Mouse (Mus musculus) CD4-positive helper T cell, adult 2 months (primary cell): ENCODE data around the gene Odc1.
A peak's percentile ranks its signal among the peaks of the same experiment; 100 is the strongest.
"Not testable (repeated sequence)": the region's sequence is repeated elsewhere in the genome, so short reads cannot be mapped to it uniquely, and the experiment has no call there.

Source experiments
- DNase-seq: peaks from one replicate; pipeline ENCODE4 v3.0.0-alpha.2; 2012; ENCODE audit warnings: low read depth, missing footprints, low spot score

The Odc1 gene

DNA sequence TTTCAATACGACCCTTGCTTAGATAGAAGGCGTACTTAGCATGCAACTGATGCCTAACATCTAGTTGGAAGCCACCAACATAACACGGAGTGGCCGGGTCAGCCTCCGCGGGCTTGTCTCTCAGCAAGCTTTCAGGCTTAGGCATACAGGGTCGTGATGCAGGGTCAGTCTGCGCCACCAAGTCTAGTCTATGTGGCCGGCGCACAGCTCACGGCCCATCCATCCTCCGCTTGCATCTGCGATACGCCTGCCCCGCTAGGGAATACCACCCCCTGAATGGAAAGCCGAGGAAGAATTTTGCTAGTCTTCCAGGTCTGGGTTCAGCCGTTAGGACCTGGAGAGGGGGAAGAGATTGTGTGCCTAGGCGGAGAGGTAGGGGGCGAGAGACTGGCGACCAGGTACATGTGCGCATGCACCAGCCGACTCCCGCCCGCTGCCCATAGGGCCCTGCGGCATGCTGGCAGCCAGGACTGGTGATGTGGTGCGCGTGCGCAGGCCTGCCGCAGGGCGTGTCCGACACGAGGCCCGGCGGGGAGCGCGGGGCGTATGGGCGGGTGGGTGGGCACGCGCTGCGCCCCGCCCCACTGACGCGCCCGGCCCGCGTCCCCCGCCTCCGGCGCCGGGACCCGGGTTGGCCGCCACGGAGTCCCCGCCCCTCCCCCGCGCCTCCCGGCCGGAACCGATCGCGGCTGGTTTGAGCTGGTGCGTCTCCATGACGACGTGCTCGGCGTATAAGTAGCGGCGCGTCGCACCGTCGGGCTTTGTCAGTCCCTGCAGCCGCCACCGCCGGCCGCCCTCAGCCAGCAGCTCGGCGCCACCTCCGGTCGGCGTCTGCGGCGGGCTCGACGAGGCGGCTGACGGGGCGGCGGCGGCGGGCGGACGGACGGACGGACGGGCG is at the start of gene Odc1:
TSS of gene Odc1 (plus strand) at position 586 of the 898 bp plus-strand sequence.
- peak; percentile 98 for DNase-seq

DNA sequence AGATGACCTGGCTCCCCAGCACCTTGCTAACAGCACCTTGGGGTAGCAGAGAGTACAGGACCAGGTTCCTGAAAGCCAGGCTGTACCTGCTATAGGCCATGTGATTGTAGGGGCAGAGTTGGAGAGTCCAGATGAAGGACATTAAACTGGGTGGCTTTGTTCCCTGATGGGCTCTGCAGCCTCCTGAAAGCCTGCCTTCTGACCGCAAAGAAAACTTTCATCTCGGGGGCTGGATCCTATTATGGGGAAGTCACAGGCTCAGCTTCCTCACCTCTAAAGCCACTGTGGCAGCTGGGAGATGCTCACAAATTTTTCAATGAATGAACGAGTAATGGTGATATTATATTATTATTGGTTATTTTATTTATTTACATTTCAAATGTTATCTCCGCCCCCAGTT is 49.8 kb upstream of the Odc1 start:
- DNase-seq = no peak

DNA sequence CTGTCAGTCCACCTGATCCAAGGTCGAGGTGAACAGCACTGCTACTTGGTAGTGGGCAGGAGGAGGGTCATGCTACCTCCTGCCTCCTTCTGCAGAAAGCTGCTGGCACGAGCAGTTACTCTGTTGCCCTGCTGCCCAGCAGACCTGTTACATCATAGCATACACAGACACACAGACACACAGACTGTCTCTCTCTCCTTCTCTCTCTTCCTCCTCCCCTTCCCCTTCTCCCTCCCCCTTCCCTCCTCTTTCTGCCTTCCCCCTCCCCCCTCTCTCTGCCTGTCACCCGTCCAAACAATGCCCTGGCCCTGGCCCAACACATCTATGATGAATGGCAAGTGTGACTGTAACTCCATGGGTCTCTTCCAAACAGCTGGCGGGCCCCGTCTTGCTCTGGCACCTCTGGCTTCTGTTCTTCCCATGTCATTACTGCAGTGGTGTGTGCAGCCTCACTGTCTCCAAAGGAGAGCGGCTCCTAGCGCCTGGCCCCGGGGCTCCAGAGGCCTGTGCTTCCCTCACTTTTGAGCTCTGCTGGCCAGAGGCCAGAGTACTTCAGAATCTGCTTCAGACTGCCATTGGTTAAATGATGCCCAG is 48.6 kb upstream of the Odc1 start:
- no peak for DNase-seq

DNA sequence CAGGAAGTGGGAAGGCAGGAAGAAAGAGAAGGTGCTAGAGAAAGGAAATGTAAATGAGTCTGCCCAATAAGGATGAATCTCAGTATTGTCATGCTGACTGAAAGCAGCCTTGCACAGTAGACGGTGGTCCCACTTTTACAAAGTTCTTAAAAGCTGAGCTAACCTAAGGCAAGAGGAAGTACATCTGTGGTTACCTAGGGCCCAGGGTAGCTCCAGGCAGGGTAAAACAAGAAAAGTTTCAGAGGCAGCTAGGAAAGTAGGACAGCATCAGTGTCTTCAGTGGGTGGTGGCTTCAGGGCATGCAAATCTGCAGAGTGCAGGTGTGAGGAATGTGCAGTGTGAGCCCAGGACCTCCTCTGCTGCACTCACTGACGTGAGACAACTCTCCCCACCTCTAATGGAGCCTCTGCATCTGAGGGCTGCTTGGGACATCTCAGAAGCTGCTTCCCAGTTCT is 38.9 kb upstream of the Odc1 start:
- DNase-seq = peak; percentile 45

DNA sequence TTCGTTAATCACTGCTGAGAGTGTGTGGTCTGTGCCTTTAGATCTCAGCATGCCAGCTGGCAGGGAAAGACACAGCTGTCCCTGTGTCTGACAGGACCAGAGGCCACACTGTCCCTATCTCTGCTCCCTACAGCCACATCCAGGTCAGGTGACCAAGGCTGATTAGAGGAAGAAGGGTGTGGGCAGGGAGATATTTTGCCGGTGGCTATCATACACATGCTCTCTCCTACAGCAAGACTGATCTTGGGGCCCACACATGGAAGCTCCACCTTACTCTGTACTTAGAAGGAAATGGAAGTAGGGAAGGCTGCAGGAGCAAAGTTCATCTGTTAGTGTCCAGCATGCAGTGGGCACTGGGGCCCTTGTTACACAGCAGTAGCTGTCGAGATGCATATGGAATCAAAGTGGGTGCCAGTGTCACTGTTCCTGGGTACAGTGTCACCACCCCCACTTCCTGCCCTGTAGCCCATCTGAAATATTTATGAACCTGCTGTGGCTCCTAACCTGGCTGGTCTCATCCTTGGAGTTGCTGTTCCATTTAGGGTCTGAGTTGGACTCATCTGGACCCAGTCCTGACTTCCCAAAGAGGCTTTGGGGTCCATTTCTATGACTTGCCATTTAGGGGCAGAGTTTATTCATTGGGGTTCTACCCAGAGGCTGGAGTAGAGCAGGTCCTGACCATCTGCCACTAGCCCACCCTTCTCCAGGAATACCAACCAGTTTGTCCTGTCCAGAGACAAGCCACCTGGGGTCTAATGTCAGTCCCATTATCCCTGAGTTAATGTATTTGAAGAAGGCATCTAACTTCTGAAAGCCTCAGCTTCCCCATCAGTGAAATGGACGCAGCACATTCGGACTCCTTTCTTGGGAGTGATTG is 38.2 kb upstream of the Odc1 start:
- DNase-seq = peak; percentile 24

DNA sequence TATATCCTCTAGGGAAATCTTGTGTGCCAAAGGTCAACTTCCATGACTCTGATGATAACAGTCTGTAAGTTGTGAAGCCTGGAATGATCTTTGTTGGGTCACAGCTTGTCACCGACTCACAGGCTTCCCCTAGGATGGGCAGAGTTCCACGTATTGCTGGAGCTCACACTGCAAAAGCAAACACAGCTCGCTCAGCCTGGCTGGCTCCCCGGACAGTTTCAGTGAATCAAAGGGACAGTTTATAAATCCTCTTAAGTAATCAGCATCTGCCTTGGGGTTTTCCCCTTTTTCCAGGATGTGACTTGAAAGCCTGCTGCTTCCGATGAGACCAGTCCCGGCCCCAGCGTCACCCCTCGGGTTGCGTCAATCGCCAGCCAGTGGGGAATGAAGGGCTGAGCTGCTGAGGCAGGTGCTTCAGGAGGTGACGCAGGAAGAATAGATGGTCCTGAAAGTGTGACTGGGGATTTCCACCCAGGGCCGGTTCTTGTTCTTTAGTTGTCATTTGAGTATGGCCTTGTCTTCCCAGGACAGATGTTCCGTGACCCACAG is 37.5 kb upstream of the Odc1 start:
- peak; percentile 87 for DNase-seq

DNA sequence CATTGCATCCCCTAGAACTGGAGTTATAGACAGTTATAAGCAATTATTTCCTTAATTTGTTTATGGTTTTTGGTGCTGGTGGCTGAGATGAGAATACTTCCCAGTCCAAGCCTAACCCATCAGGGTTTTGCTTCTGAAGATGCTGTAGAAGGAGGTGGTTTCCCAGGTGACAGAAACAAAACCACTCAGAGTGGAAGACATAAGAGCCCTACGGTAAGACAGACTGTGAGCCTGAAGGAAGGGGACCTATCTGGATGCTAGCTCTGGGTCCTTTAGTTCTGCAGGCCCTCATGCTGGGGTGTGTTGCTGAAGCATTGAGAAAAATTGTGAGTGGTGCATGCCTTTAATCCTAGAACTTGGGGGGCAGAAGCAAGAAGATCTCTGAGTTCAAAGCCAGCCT is 35.3 kb upstream of the Odc1 start:
- peak; percentile 45 for DNase-seq

DNA sequence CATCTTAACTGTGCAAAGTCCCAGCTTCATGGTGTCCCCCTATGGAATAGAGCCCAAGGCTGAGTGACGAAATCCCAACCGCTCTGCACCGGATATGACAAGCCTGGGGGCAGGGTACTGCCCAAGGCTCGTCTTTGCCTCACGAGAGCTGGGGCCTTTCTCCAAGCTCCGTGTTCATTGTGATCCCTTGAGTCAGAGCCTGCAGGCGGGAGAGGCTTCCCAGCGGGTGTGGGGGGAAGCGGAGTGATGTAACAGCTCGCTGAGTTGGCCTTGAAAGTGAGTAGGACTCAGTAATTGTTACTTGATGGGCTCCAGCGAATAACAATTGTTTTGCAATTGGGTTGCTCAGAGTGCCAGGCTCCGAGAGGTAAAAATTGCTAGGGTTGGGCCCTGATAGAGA is 34.4 kb upstream of the Odc1 start:
- DNase-seq = no peak

DNA sequence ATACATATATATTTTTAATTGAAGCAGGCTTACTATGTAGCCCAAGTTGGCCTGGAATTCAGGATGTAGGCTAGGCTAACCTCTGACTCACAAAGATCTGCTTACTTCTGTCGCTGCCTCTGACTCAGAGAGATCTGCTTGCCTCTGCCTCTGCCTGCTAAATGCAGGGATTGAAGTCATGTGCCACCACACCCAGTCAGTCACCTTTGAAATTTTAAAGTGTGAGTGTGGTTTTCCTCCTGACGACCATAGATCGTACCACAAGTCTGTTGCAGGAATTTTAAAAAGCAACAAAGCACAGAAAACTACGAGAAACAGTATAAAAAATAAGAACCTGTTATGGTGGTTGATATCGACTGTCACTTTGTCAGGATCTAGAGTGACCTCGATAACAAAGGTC is 33.6 kb upstream of the Odc1 start:
- DNase-seq = peak; percentile 76

DNA sequence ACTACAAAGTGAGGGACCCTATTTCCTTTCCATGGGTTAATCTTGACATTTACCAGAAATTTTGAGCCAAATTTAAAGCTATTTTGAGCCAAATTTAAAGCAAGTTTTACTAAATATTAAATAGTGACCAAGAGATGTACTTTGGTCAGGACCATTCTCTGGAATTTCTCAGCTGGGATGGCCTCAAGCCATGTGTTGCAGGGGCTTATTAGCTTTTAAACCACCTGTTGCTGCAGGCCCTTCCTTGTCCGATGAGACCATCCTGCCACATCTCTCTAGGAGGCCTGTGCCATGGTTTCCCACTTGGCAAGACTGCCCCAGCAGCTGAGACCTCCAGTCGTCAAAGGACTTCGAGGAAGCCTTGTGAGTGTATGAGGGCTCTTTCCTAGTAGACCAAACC is 15.4 kb upstream of the Odc1 start:
- DNase-seq = no peak

DNA sequence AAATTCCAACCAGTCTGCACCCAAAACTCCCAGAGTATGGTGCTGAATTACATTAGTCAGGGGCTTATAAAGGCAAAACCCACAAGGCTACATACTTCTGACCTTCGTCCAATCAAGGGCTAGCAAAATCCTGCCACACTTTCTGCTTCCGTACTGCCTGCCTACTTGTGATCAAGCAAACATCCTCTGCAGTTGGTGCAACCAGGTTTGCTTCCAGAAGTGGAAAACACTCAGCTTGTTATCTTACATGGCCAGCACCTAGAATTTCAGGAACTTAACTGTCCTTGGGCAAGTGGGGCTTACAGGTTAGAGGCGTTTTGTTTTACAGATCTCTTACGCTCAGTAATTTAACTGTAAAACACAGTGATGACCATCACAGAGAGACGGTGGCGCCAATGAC is 14.9 kb upstream of the Odc1 start:
- DNase-seq = no peak

DNA sequence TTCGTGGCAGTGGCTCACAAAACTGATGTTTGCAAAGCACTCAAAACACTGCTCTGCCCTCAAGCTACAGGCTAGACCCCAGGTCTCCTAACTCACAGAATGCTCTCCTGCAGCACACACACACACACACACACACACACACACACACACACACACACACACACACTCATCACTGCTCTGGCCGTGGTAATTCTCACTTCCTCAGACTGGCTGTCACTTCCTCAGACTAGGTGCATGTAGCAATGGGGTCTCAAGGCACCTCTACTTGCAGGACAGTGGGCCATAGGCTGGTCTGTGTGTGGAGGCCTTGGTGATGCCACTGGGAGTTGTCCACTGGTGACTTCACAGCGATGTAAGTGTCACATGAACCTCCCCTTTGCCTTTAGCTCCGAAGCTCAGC is 13.8 kb upstream of the Odc1 start:
- no peak for DNase-seq

DNA sequence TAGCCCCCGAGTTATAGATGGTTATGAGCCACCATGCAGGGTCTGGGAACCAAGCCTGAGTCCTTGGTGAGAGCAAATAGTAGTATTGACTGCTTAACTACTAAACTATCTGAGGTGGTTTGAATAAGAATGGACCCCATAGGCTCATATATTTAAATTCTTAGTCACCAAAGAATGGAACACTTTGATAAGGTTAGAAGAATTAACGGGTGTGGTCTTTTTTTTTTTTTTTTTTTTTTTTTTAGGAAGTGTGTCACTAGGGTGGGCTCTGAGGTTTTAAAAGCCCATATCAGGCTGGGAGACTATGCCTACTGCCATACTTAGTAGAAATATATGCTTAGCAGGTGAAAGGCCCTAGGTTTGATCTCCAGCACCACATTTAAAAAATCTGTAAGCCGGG is 8.4 kb upstream of the Odc1 start:
- no peak for DNase-seq

DNA sequence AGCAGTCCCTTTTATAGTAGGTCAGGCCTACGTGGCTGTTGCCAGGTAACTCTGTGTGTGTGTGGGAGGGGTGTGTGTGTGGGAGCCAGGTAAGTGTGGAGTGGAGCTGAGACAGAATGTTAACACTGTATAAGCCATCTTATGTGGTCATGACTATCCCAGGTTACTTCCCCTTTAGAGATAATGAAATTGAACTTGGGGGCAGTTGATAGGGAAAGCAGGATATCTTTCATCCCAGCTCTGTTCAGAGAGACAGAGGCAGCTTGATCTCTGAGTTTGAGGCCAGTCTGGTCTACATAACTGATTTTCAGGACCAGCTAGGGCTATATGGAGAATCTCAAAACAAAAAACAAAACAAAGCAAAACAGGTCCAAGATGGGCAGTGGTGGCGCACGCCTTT is 7.4 kb upstream of the Odc1 start:
- DNase-seq = no peak

DNA sequence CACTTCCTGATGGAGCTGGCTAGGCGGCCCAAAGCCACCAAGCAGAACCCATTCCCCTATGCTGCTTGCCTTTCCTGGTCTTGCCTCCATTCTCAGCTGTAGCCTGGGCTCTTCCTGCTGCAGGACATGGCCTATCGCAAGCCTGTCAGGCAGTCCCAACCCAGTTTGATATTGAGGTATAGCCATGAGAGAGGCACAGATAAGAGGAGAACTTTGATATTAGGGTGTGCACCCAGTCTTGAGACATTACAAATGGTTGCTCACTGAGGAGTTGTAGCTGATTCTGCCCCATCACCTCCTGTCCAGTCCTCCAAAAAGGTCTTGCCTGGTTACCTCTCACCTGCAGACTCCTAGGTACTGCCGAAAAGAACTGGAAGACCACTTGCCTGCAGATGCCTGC is 6.5 kb upstream of the Odc1 start:
- no peak for DNase-seq

DNA sequence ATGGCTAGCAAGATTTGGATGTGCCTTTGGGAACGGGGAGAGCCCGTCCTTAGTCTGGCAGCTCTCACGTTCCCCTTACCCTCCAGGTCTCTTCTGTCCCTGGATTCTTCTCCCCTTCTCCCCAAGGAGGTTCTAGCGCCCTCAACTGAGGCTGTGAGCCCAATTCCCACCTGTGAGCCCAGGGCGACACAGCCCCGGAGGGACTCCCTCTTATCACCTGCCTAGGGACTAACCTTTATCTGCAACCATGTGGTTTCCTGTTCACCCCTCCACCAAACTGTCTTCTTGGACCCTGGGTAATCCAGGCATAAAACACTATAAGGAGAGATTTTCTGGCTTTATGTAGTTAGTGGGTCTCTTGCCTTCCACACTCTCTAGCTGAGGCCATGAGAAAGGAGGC is 5.6 kb upstream of the Odc1 start:
- no peak for DNase-seq

DNA sequence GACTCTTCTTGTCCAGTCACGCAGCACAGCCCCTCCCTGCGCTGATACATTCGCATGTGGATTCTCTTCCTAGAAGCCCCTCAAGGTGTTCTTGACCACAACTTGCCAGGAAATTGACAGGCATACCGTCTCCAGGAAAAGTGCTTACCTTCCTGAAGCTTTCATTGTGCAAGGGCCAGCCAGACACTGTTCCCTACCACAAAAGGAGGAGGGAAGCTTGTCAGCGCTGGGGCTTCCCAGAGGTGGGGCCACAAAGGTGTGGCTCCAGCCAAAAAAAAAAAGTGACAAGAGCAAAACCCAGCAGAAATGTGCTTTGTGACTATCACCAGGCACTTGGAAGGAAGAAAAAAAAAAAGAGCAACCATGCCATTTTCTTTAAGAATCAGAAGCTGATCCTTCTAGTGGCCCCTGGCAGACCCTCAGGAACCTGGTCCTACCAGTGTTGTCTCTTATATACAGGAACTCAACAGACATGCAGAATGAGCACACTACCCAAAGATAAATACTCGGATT is 4.5 kb upstream of the Odc1 start:
- DNase-seq = no peak

DNA sequence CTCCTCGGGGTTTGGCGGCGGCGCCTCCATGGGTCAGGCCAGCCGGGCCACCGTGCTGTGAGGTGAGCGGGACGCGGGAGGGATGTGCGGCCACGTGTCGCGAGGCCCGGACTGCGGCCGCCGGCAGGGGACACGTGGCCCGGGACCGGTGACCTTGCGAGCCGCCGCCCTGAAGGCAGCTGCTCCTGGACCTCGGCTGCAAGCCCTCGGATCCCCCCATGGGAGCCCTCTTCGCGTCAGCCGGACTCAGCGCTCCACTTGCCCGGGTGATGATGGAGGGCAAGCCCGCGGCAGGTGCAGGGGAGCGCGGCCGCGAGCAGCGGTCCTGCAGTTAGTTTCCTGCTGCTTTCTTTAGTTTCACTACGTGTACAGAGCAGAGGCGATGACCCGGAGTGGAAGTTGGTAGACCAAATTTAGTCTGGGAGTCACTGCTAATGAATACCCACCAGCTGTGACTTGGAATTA is 545 bp downstream of the Odc1 start:
- peak; percentile 70 for DNase-seq

DNA sequence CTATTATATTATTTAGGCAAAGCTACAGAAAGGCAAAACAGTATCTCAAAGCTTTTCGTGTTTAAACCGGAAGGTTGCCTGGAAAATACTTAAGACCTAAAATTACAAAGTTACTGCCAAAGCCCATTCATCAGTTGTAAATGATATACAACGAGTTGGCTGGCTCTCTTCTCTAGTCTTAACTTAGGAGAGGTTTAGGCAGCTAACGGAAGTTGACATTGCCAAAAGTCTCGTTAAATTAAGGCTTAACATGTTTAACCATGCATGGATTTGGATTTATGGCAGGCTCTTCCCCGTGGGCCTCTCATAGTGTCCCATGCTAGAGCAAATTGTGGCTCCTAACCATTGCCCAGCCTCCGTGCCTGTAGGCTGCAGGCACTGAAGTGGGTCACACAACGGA is 1.3 kb downstream of the Odc1 start:
- no peak for DNase-seq

DNA sequence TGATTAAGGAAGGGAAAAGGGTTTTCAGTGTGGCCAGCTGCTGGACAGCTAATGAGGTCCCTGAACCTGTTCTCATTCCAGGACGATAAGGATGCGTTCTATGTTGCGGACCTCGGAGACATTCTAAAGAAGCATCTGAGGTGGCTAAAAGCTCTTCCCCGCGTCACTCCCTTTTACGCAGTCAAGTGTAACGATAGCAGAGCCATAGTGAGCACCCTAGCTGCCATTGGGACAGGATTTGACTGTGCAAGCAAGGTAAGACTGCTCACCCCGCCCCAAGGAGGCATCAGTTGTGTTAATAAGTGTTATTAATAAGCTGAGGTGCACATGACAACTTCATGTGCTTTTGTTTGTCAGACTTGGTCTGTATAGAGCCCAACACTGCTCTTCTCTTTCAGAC is 3.0 kb downstream of the Odc1 start:
- DNase-seq = not testable (repeated sequence)

DNA sequence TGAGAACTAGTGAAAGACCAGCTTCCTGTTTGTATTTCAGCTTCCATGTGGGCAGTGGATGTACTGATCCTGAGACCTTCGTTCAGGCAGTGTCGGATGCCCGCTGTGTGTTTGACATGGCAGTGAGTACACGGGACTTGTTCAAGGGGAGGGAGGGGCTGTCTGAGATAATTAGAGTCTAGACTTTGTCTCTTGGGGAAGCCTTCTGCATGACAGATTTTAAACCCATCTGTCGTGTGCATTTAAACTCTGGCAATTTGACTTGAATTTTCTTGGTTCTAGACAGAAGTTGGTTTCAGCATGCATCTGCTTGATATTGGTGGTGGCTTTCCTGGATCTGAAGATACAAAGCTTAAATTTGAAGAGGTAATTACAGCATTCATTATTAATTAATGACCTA is 3.9 kb downstream of the Odc1 start:
- no peak for DNase-seq

DNA sequence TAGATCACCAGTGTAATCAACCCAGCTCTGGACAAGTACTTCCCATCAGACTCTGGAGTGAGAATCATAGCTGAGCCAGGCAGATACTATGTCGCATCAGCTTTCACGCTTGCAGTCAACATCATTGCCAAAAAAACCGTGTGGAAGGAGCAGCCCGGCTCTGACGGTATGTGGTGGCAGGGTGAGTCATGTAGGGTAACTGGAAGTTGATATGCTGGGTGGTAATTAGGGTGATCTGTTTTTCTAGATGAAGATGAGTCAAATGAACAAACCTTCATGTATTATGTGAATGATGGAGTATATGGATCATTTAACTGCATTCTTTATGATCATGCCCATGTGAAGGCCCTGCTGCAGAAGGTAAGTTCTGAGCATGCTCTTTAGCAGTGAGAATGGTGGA is 4.8 kb downstream of the Odc1 start:
- DNase-seq = not testable (repeated sequence)
